Mouse (Mus musculus) kidney, postnatal 10 days (tissue): ENCODE data around the gene Lgals8.

ENCODE experiments used
- DNase-seq: peaks from one replicate; pipeline ENCODE4 v3.0.0; 2021; ENCODE audit warnings: mixed read lengths

Lgals8 gene

GRCm38 (mm10) chr13:12460443-12460842 lies 4.3 kb downstream of the Lgals8 start:
- DNase-seq = peak; percentile 73

GRCm38 (mm10) chr13:12456711-12457110 lies 8.0 kb downstream of the Lgals8 start:
- DNase-seq = peak; percentile 45

- no peak for DNase-seq
Observed at GRCm38 (mm10) chr13:12454686-12455390, 9.9 kb downstream of the Lgals8 start.

- DNase-seq = no peak
Observed at GRCm38 (mm10) chr13:12453150-12453549, 11.6 kb downstream of the Lgals8 start.

- DNase-seq = peak; percentile 30
Observed at GRCm38 (mm10) chr13:12442008-12442587, 22.6 kb downstream of the Lgals8 start.

GRCm38 (mm10) chr13:12440813-12441212 lies 23.9 kb downstream of the Lgals8 start:
- DNase-seq = no peak

GRCm38 (mm10) chr13:12439586-12439985 lies 25.2 kb downstream of the Lgals8 start:
- DNase-seq = no peak

- no peak for DNase-seq
Observed at GRCm38 (mm10) chr13:12433843-12434242, 30.9 kb downstream of the Lgals8 start.

GRCm38 (mm10) chr13:12428556-12428955 lies 36.2 kb downstream of the Lgals8 start:
- no peak for DNase-seq

GRCm38 (mm10) chr13:12420596-12420995 lies 44.1 kb downstream of the Lgals8 start:
- no peak for DNase-seq

- no peak for DNase-seq
Observed at GRCm38 (mm10) chr13:12412016-12412415, 52.7 kb downstream of the Lgals8 start.

- DNase-seq = no peak
Observed at GRCm38 (mm10) chr13:12408343-12409066, 56.2 kb downstream of the Lgals8 start.

GRCm38 (mm10) chr13:12395571-12395970 lies 69.2 kb downstream of the Lgals8 start:
- peak; percentile 22 for DNase-seq

GRCm38 (mm10) chr13:12394609-12395505 lies 69.9 kb downstream of the Lgals8 start, which contains the start of gene Heatr1:
Heatr1 (plus strand) TSS chr13:12395027.
- DNase-seq = peak; percentile 95
